Mouse (Mus musculus) left cerebral cortex, postnatal 25 days (tissue): Measurements from ENCODE around the gene Olfr520. TPM values are rescaled to one million over a fixed set of nuclear protein-coding genes. Genes with fewer than 3 reads are reported as not detected.
"Not testable (repeated sequence)": the region's sequence is repeated elsewhere in the genome, so short reads cannot be mapped to it uniquely, and the experiment has no call there.

Experiments used
- DNase-seq, 2 experiments: peaks; one replicate each; pipeline ENCODE4 v3.0.0; 2022; ENCODE audit warnings: low spot score in 2 of 2, mixed read lengths in 1 of 2
- intact Hi-C: fragments of 180-260 bp; cut with DNase I; formaldehyde crosslinking; loops from one replicate; pipeline ENCODE4 v1.15.1; 2025
- total RNA-seq, 2 experiments: library from RNA; stranded (reverse); gene quantifications; 2 replicates each; pipeline ENCODE4 v1.2.3; 2021

The Olfr520 gene
- total RNA-seq, 2 experiments from 2014 or later: not detected

DNA sequence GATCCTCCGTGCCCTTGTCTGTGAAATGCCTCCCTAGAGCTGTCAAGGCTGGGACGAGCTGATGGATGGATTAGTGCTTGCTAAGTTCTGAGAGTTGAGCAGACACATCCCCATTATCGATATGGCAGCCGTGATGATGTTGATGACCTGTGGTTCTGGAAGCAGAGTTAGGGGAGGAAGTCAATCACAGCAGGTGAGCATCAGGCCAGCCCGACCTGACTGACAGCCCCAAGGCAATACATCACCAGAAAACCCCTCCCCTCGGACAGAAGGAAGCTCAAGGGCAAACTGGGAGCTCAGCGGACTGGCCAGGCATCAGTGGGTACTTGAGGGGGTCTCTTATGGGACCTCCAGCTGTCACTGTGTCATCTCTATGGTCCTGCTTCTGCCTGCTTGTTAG, 20.1 kb upstream of the Olfr520 start:
- DNase-seq: no peak
- intact Hi-C loops: loop anchor here (2.0 to 5.0 kb wide), 3 partner anchors 51 to 87 kb away; no protein-coding TSS in a partner anchor

DNA sequence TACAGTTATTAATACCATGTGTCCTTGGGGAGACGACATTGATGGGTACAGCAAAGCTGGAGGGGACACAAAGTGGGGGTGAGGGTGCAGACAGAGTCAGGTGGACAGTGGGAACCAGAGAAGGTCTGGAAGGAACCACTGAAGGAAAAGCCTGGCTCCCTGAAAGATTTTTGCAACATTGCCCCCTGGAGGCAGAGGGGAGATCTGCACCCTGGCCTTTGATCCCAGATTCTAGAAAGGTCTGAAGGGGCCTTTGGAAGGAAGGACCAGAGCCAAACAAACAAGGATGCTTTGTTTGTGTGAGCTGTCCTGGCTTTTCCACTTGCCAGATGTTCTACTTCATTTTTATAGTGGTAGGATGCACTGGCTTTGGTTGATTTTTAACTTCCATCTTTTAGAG, 19.6 kb upstream of the Olfr520 start:
- peak in 1 of 2 experiments; percentile 35 for DNase-seq
- intact Hi-C loops: loop anchor here (2.0 to 5.0 kb wide), 3 partner anchors 52 to 87 kb away; no protein-coding TSS in a partner anchor

DNA sequence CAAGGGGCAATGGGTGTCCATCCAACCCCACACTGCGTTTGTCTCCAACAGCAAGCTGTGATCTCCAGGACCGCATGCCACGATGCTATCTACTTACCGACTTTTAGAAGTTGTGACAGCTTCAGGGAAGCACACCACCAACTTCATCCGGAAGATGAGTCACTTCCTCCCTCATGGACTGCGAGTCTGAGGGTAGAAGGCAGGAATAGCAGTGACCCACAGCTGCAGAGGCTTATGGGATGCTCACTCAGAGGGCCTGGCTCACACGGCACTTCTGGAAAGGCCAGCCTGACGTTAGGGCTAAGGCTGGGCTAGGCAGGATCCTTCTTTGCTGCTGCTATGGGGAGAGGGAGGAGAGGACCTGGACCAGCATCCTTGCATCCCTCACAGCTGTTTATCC, 18.9 kb upstream of the Olfr520 start, which contains the start of gene Slco2b1:
Gene Slco2b1, minus strand, starts transcription at position 175 of the 400 bp plus-strand sequence.
- no peak for DNase-seq
- intact Hi-C loops: loop anchor here (2.0 to 5.0 kb wide), 3 partner anchors 52 to 86 kb away; no protein-coding TSS in a partner anchor

DNA sequence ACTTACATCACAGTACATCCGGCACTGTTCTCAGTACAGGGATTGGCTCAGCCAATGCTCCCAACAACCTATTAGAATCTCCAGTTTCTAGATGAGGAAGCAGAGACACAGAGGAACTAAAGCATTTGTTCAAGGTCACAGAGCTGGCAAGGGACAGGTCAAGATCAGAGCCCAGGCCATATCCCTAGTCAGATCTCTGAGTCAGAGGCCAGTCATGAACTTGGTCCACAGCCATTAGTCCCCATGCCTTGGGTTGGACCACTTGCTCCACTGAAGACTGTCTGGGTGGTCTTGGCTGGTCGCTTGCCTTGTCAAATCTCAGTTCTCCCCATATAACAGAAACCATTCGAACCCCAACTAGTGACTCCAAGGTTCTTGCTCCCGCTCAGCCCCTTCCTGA, 17.6 kb upstream of the Olfr520 start:
- intact Hi-C loops: loop anchor here (5.0 kb wide), 1 partner anchor 85 kb away; no protein-coding TSS in a partner anchor

DNA sequence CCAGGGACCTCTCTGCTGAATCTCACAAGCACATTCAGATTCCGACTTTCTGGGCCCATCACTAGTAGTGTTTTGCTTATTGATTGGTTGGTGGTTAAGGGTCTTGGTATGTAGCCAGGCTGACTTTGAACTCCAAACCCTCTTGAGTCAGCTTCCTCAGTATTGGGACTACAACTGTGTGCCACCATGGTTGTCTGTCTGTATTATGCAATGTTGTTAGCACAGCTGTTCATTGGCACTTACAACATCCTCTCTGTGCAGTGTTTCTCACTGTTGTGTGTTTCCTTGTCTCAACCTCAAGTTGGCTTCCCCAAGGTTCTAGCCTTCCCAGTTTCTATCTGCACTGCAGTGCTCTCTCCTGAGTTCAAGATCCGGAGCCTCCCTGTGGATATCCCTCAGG, 13.5 kb upstream of the Olfr520 start:
- intact Hi-C loops: no loop called here
- no peak for DNase-seq

More for the DNA sequence above, 17.6 kb upstream of the Olfr520 start:
- no peak for DNase-seq

DNA sequence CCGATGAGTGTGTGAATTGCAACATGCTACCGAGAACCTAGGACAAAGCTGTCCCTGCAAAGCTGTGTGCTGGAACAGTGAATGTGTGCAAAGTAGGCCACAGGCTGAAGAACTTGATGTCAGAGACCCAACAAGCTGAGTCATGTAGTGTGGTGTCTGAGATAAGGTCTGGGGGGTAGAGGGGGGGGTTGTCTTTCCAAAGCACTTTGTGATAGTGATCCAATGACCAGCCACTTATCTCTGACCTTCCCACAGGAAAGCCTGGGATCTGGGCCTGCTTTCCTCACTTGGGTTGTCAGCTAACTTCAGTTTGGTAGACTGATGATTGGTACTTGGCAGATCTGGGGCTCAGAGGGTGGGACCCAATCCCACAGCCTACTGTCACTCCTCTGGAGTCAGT, 4.5 kb downstream of the Olfr520 start:
- no peak for DNase-seq
- intact Hi-C loops: no loop called here

DNA sequence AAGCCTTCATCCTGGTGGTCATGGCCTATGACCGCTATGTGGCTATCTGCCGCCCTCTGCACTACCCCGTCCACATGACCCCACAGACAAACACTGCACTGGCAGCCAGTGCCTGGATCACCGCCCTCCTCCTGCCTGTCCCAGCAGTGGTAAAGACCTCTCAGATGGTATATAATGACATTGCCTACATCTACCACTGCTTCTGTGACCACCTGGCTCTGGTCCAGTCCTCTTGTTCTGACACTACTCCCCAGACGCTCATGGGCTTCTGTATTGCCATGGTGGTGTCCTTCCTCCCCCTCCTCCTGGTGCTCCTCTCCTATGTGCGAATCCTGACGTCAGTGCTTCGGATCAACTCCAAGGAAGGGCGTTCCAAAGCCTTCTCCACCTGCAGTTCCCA, 5.4 kb downstream of the Olfr520 start:
- intact Hi-C loops, DNase-seq: not testable (repeated sequence)

DNA sequence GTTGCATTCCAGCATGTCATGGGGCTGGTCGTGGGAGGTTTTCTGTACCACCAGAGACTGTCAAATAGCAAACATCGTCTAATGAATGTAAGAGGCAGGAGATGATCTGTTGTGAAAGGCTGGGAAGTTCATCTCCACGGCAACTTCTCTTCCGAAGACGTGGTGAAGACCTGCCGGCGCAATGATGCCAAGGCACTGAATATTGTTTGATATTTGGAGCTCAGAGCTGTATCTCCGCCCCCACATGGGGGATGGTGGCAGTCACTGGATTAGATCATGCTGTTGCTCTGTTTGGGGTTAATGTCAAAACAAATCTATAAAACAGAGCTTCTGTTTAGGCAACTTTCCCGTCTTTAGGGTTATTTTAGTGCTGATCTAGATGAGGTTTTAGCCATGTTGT, 9.2 kb downstream of the Olfr520 start:
- peak; percentile 4 to 10 for DNase-seq

DNA sequence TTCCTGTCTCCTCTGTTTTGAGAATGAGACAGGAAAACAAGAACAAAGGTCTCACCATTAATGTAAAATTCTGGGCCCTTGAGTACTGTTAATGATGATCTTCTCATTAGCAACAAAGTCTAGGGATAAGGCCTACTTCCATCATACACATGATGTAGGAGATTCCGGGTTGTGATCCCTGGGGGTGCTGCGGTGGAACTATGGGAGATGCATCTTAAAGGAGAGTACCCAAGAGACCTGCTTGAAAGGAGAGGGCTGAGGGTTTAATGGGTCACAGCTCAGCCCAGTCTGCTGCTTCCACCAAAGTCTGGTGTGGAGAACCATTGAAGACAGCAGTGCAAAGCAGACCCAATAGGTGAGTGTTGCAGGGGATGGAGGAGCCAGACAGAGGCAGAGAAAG, 33.1 kb downstream of the Olfr520 start, which contains the start of gene Olfr521:
Gene Olfr521, plus strand, starts transcription at position 301 of the 400 bp plus-strand sequence.
- intact Hi-C loops: loop anchor here (10.0 kb wide), 1 partner anchor 292 kb away; no protein-coding TSS in a partner anchor
- no peak for DNase-seq

More for the DNA sequence above, 9.2 kb downstream of the Olfr520 start:
- intact Hi-C loops: no loop called here

DNA sequence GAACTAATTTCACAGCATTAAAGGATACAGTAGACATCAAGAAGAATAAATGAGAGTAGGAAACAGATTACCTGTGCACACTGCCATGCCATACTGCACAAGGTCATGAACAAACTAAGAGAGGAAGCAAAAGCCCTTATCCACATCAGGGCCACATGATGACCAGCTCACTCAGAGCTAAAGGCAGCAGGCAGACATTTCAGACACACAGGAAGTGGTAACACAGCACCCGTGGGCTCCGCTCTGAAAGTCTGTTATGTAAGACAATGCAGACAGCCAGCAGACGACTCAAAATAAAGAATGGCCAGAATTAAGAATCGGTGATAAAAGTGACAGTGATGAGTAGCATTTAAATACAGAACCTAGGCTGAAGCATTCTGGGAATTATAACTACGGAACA, 51.3 kb downstream of the Olfr520 start:
- intact Hi-C loops: no loop called here
- peak; percentile 13 to 28 for DNase-seq

DNA sequence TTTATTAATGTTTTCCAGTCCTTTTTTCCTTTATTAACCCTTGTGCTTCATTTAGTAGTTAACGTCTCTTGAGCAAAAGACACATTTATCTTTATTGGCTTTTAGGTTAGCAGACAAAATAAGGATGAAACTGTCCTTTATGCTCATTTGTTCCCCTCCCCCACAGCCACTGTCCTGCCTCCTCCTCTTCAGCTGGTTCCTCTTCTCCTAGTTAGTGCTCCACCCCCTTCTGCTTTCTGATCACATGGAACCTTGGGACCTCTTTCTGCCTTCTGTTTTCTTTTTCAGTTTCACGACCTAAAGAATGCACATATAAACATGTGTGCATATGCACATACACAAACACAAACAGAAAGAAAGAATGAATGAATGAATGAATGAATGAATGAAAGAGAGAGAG, 51.8 kb downstream of the Olfr520 start:
- intact Hi-C loops: no loop called here
- DNase-seq: no peak

DNA sequence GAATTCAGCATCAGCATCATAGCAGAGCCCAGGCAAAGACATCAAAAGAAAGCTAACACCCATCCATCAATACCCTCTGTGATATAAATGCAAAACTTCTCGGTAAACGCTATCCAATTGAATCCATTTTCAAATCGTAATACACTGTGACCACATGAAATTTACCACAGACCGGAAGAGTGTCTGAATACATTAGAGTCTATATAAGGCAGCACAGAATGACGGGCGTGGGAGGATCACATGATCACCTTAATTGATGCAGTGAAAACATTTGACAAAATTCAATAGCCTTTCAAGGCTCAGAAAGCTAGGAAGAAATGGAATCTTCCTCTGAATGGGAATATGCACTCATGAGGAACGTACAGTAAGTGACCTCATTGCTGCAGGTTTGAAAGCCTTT, 53.3 kb downstream of the Olfr520 start:
- intact Hi-C loops: no loop called here

DNA sequence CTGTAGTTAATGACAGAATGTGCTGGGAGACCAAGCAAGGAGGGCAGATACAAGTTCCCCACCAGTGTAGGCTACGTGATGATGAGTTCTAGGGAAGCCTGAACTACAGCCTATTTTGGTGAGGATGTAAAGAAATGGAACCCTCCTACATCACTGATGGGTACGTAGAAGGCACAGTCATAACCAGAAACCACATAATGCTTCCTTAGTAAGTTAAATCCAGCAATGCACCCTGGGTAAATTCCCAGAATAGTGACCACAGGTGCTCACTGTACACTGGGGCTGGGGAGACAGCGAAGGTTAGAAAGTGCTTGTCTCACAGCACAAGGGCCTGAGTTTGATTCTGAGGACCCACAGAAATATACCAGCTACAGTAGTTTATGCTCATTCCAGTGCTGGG, 55.5 kb downstream of the Olfr520 start:
- no peak for DNase-seq
- intact Hi-C loops: no loop called here

More for the DNA sequence above, 53.3 kb downstream of the Olfr520 start:
- peak; percentile 3 to 34 for DNase-seq

Other genes with a start within 250 kb of the Olfr520 start
- gene Rps3, start 246.5 kb upstream of the Olfr520 start, total RNA-seq: 100 to 1,000 TPM; 230 to 233 TPM
- gene Arrb1, start 194.8 kb upstream of the Olfr520 start, total RNA-seq: 100 to 1,000 TPM; 180 to 181 TPM
- 1 to 10 TPM; 3.7 to 5.2 TPM for gene Tpbgl, start 103.2 kb upstream of the Olfr520 start, total RNA-seq
- gene Slco2b1, start 18.9 kb upstream of the Olfr520 start, total RNA-seq: 10 to 100 TPM; 13.8 to 14.7 TPM
- gene Olfr521, start 33.2 kb downstream of the Olfr520 start, total RNA-seq: not detected
- gene Neu3, start 98.1 kb downstream of the Olfr520 start, total RNA-seq: 1 to 10 TPM; 2.8 to 2.9 TPM
- 1 to 10 TPM in 1 of 2 experiments, under 1 TPM in 1; 0.78 to 1.2 TPM for gene Xrra1, start 128.8 kb downstream of the Olfr520 start, total RNA-seq
- gene Spcs2, start 133.2 kb downstream of the Olfr520 start, total RNA-seq: 100 to 1,000 TPM in 1 of 2 experiments, 10 to 100 TPM in 1; 93.5 to 102 TPM